Mouse (Mus musculus) liver, embryonic 14.5 days (tissue): Measurements from ENCODE around the gene Tapt1.

ENCODE experiments used
- CTCF ChIP-seq: IDR thresholded peaks from 2 replicates; pipeline ENCODE4 v1.5.1; 2016; ENCODE audit warnings: antibody characterized with exemption, low read depth, control low read depth
- EP300 ChIP-seq: IDR thresholded peaks from 2 replicates; pipeline ENCODE4 v1.6.1; 2016; ENCODE audit warnings: antibody characterized with exemption, low read depth

DNA sequence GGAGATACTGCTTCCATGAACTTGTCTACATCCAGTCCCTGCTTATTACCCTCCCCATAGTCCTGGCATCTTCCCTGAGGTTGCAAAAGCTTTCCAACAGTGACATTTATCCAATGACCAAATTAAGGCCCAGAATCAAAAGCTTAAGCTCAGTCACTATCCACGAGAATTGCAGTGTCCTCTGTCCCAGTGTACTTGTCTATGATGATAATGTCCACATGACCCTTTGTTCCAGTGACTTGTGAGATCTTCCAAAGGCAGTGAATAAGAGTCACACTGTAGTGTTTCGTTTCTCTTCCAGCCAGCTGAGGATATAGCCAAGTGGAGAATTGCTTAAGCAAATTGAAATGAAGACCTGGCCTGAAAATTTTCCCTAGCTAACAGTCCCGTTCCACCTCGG lies 16.4 kb upstream of the Tapt1 start:
- TF ChIP-seq CTCF (no peak), EP300 (no peak)
